Mouse (Mus musculus) limb, embryonic 11.5 days (tissue): ENCODE results near the gene Ssna1. TPM values are rescaled to one million over a fixed set of nuclear protein-coding genes. Genes with fewer than 3 reads are reported as not detected.
A peak's percentile ranks its signal among the peaks of the same experiment; 100 is the strongest.

Experiments
- ATAC-seq: fragments of 200-750 bp; cut with Nextera tagmentation; 2 replicates; pipeline ENCODE4 v1.8.0; 2017; ENCODE audit warnings: low read depth; ENCODE audit not compliant: insufficient number of reproducible peaks, low FRiP score, low TSS enrichment
- DNase-seq: peaks from one replicate; pipeline ENCODE4 v3.0.0-alpha.2; 2015; ENCODE audit warnings: low spot score
- H3K27ac ChIP-seq: fragments of 300-500 bp; sonication (generic); replicated peaks from 2 replicates; pipeline ENCODE4 v1.5.1; 2014; ENCODE audit warnings: low read depth, mild to moderate bottlenecking, low read length
- H3K27me3 ChIP-seq: fragments of 300-500 bp; sonication (generic); 2 replicates; pipeline ENCODE4 v1.6.1; 2014; ENCODE audit warnings: mild to moderate bottlenecking, low read length, mixed read lengths; ENCODE audit not compliant: control insufficient read depth, insufficient read depth
- H3K36me3 ChIP-seq: fragments of 300-500 bp; sonication (generic); 2 replicates; pipeline ENCODE4 v1.6.1; 2014; ENCODE audit warnings: mild to moderate bottlenecking, low read length, moderate library complexity, mixed read lengths; ENCODE audit not compliant: control insufficient read depth, insufficient read depth
- H3K4me1 ChIP-seq: fragments of 300-500 bp; sonication (generic); 2 replicates; pipeline ENCODE4 v1.6.1; 2014; ENCODE audit warnings: low read length, mixed read lengths; ENCODE audit not compliant: control insufficient read depth, insufficient read depth
- H3K4me2 ChIP-seq: fragments of 300-500 bp; sonication (generic); 2 replicates; pipeline ENCODE4 v1.6.1; 2014; ENCODE audit warnings: low read depth, mild to moderate bottlenecking, moderate library complexity; ENCODE audit not compliant: severe bottlenecking
- H3K4me3 ChIP-seq: fragments of 300-500 bp; sonication (generic); 2 replicates; pipeline ENCODE4 v1.5.1; 2014; ENCODE audit warnings: low read depth, low read length
- H3K9ac ChIP-seq: fragments of 300-500 bp; sonication (generic); 2 replicates; pipeline ENCODE4 v1.6.1; 2014; ENCODE audit warnings: mild to moderate bottlenecking, low read length
- H3K9me3 ChIP-seq: fragments of 300-500 bp; sonication (generic); 2 replicates; pipeline ENCODE4 v1.6.1; 2016; ENCODE audit warnings: low read length; ENCODE audit not compliant: control insufficient read depth
- WGBS: fragments of 180-500 bp; shearing (Covaris S2); extraction: QIAGEN DNeasy Blood & Tissue Kit; methylation state at CpG from one replicate; pipeline ENCODE4 v1.1.7; 2014; 5-methylcytosine and 5-hydroxymethylcytosine counted together
- polyA plus RNA-seq: library from polyadenylated mRNA; unstranded; fragments of >200 nt; fragmentation: Nextera tagmentation; extraction: Ambion mirVana; gene quantifications from 2 replicates; pipeline ENCODE4 v1.2.1, GENCODE M21; 2014

The Ssna1 gene
- polyA plus RNA-seq, 1 experiment from 2014 or later = 237 TPM

DNA sequence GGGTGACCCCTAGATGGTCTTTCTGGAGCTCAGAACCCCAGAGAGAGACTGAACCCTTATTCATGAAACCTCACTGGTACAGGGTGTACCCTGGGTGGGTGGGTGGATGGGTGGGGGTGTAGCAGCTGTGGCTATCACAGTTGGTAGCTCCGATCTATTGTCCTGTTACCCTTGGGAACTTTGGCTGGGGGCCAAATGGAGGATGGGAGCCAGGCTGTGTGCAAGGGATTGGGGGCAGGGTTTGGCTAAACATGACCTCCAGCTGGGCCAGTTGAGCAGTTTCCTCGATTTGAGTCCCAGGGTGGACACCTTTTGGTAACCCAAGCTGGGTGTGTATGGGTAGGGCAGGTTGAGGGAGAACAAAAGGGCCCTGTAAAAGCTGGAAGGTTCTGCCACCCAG is 5.5 kb downstream of the Ssna1 start:
- Histone ChIP-seq H3K4me1 (peaks cover 18% of the 10 kb centered on the region), H3K9me3 (no peaks in the 10 kb centered on the region), H3K9ac (no peak overlapping the region), H3K4me3 (no peak overlapping the region), H3K27me3 (peaks cover 19% of the 10 kb centered on the region), H3K36me3 (peaks cover 2% of the 10 kb centered on the region; the same call in 1 of the 2 replicates), H3K27ac (no peak overlapping the region), H3K4me2 (no peak overlapping the region)
- DNase-seq = no peak
- no peak for ATAC-seq
- 64% methylated on average over 2 of the region's 2 CpGs for WGBS

DNA sequence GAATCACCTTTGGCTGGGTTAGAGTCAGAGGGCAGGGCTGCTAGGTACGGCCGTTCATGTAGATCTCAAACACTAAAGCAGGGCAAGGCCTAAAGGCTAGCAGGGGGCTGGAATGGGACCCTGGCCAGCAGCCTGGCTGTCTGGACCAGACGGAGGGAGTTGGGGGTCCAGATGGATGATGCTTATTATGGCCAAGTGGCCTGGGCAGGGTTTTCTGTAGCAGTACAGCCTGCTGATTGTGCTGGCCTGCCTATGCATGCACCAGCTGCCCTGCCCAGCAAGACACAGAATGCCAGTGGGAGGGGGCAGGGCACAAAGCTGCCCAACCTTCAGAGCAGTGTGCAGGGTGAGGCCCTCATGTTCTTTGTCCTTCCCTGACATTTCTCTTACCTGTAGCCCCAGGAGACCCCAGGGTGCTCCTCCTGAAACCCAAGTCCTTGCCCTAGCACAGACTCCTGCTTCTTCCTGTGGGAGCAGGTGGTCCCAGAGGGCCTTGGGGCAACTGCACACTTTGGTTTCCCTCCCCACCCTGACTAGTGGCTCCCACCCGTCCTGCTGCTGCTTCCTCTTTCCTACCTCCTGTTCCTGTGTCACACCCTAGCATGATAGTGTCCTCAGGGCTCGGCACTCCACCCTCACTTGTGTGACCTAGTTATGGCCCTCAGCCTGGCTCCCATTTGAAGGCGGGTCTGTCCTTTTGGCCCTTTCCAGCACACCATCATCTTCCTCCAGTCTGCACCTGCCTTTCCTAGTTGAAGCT is 6.2 kb downstream of the Ssna1 start:
- Histone ChIP-seq H3K27me3 (peaks cover 19% of the 10 kb centered on the region), H3K9me3 (no peaks in the 10 kb centered on the region), H3K27ac (no peak overlapping the region), H3K9ac (0 out of 2 replicates have a peak overlapping the region, but pooled peaks have one; percentile 22), H3K4me1 (peaks cover 13% of the 10 kb centered on the region), H3K4me2 (no peak overlapping the region; the same call in 1 of the 2 replicates), H3K36me3 (peaks cover 2% of the 10 kb centered on the region; the same call in 1 of the 2 replicates), H3K4me3 (no peak overlapping the region)
- ATAC-seq = no peak
- DNase-seq = no peak
- 65% methylated on average over 6 of the region's 6 CpGs for WGBS

DNA sequence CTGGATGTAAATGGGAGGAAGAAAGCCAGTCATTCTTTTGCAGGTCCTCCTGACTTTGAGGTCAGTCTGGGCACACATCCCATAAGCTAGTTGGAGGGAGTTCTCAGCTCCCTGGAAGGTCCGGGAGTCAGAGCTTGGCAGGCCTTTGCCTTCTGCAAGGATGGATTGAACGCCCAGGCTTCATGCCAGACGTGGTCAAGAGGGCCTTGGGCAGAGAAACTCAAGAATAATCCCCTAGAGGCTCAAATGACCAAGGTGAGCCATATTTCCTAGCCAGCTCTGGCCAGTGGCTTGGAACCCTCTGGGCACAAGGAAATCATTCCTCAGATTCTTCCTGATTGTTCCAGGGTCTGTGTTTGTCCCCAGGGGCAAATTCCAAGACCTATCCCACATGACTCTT is 7.4 kb downstream of the Ssna1 start:
- Histone ChIP-seq H3K4me2 (no peak overlapping the region), H3K4me1 (peaks cover 9% of the 10 kb centered on the region), H3K9ac (no peak overlapping the region), H3K36me3 (peaks cover 2% of the 10 kb centered on the region; the same call in 1 of the 2 replicates), H3K27ac (no peak overlapping the region), H3K4me3 (no peak overlapping the region), H3K9me3 (no peaks in the 10 kb centered on the region), H3K27me3 (peaks cover 19% of the 10 kb centered on the region)
- ATAC-seq (no peak), DNase-seq (no peak)
- 75% methylated on average over 3 of the region's 3 CpGs for WGBS

DNA sequence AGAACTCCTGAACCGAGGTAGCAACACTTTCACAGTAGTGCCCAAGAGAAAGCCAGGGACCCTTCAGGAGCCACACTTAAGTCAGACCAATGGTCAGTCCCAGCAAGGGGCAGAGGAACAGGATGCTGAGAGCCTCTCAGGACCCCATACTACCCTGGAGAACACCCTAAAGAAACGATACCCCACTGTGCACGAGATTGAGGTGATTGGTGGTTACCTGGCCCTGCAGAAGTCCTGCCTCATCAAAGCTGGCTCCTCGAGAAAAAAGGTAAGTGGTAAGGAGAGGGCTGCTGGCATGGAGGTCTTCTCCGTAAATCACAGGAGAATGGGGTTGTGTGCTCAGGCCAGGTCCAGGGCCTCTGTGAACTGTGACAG is 8.0 kb downstream of the Ssna1 start:
- Histone ChIP-seq H3K27me3 (peaks cover 19% of the 10 kb centered on the region), H3K36me3 (peaks cover 2% of the 10 kb centered on the region; the same call in 1 of the 2 replicates), H3K4me1 (peaks cover 9% of the 10 kb centered on the region), H3K27ac (no peak overlapping the region), H3K9ac (no peak overlapping the region), H3K9me3 (no peaks in the 10 kb centered on the region), H3K4me2 (no peak overlapping the region), H3K4me3 (no peak overlapping the region)
- no peak for DNase-seq
- no peak for ATAC-seq
- 75% methylated on average over 5 of the region's 5 CpGs for WGBS

DNA sequence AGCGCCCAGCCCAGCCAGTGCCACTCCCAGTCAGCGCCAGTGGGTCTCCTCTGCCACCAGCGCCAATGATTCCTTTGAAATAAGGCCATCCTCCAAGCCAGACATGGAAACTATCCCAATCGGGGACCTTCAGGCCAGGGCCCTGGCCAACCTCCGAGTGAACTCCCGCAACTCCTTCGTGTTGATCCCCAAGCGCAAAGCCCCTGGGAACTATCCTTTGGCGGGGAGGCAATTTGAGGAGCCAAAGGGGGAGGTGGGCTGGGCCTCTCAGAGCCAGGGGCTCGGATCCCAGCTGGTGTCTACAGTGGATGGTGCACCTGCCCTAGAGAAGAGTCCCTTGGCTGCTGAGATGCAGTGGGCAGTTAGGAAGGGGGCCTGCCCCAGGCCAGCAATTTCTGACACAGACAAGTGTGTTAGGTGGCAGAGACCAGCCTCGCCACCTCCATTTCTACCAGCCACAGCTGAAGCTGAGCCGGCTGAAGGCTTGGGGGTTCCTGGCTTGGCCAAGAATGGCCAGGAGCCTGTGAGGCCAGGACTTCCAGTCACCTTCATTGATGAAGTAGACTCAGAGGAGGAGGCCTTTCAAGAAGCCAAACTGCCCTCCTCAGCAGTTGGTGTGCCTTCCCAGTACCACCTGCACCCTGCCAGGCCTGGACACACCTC is 8.5 kb downstream of the Ssna1 start:
- ATAC-seq (no peak), DNase-seq (no peak)
- WGBS = 21% methylated on average over 12 of the region's 12 CpGs
- H3K4me1 ChIP-seq = peaks cover 9% of the 10 kb centered on the region
- H3K27me3 ChIP-seq = peaks cover 19% of the 10 kb centered on the region
- no peak overlapping the region for H3K27ac ChIP-seq
- H3K4me2 ChIP-seq = peak overlapping the region; percentile 99
- no peaks in the 10 kb centered on the region; the same call in 1 of the 2 replicates for H3K36me3 ChIP-seq
- H3K4me3 ChIP-seq = peak overlapping the region; percentile 74
- H3K9me3 ChIP-seq = no peaks in the 10 kb centered on the region
- H3K9ac ChIP-seq = peak overlapping the region; percentile 58

DNA sequence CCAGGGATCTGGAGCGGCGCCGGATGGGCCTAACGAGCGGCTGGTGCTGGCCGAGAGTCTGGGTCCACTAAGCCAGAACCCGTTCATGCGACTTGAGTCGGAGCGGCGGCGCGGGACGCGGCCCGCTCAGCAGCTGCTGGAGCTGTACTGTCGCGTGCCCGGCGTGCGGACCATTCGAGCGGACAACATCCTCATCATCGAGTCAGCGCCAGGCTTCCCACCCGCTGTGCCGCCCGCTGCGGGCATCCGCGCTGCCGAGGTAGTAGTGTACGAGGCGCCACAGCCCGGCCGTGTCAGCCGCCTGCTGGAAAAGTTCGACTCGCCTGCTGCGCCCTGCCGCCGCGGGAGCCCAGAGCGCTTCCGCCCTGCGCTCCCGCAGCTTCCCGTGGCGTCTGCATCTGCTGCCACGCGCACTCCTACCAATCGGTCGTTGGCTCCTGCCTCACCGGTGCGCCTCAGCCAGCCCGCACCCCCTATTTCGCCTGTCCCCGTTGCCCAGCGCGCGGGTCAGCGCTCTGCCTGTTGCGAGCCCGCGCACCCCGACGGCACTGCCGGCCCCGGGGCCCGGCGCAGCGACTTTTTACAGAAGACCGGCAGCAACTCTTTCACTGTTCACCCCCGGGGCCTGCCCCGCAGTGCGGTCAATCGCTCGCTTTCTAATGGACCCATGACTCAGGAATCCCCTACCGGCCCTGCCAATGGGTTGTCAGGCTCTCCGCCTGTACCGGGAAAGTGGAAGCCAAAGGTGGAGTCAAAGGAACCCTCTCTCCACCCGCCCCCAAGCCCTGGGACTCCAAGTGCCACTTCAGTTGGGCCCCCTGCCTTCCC is 9.2 kb downstream of the Ssna1 start:
- H3K4me2 ChIP-seq = peak overlapping the region; percentile 99
- H3K9me3 ChIP-seq = no peaks in the 10 kb centered on the region
- H3K4me3 ChIP-seq = peak overlapping the region; percentile 74
- no peak overlapping the region for H3K27ac ChIP-seq
- H3K27me3 ChIP-seq = peaks cover 19% of the 10 kb centered on the region
- peak overlapping the region; percentile 58 for H3K9ac ChIP-seq
- peak; percentile 63 for DNase-seq
- ATAC-seq = peak; percentile 29; the same call in 1 of the 2 replicates
- H3K36me3 ChIP-seq = no peaks in the 10 kb centered on the region
- peaks cover 9% of the 10 kb centered on the region for H3K4me1 ChIP-seq
- under 1% methylated on average over 77 of the region's 82 CpGs for WGBS

DNA sequence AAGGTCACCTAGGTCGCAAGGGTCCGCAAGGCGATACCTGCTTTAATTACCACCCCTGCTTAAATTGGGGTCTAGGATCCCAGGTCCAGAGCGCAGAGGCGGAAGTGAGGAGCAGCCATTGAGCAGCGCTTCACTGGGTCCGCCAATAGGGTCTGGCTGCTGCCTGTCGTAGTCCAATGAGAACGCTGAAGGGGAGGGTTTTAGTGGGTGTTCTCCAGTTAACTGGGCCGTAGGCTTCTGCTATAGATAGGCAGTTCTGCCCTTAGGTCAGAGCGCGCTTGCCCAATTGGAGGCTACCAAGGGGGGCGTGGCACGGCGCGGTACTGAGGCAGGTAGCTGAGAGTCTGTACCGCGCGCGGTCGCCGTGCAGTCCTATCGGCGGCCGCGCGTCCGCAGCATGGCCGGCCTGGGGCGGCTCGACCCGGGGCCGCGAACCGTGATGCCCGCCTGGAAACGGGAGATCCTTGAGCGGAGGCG is 9.9 kb downstream of the Ssna1 start, which contains the start of gene Tprn:
Gene Tprn, plus strand, starts transcription at position 328 of the 477 bp plus-strand sequence.
- peaks cover 19% of the 10 kb centered on the region for H3K27me3 ChIP-seq
- ATAC-seq (peak; percentile 99), DNase-seq (peak; percentile 94)
- H3K4me3 ChIP-seq = peak within 1 kb of the TSS; percentile 74
- no peak within 1 kb of the TSS for H3K27ac ChIP-seq
- peak within 1 kb of the TSS; percentile 99 for H3K4me2 ChIP-seq
- H3K9ac ChIP-seq = peak within 1 kb of the TSS; percentile 58
- peaks cover 9% of the 10 kb centered on the region for H3K4me1 ChIP-seq
- under 1% methylated on average over 39 of the region's 39 CpGs for WGBS
- H3K36me3 ChIP-seq = no peaks in the 10 kb centered on the region
- no peaks in the 10 kb centered on the region for H3K9me3 ChIP-seq

DNA sequence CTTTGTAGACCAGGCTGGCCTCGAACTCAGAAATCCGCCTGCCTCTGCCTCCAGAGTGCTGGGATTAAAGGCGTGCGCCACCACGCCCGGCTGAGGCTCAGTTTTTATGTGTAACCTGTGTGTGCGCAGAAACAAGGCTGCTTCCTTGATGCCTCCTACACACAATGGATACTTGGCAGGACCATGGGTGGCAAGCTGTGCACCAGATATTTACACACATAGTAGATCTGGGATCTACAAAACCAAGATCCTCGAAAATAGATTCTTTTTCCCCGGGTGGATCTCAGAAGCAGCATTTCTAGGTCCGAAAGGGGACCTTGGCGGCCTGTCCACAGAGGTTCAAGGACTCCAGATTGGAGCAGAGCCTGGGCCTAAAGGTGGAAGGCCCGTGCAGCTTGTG is 10.4 kb downstream of the Ssna1 start:
- H3K4me2 ChIP-seq = peak overlapping the region; percentile 99
- no peak overlapping the region for H3K27ac ChIP-seq
- peaks cover 19% of the 10 kb centered on the region for H3K27me3 ChIP-seq
- ATAC-seq (no peak), DNase-seq (no peak)
- peaks cover 9% of the 10 kb centered on the region for H3K4me1 ChIP-seq
- peak overlapping the region; percentile 74 for H3K4me3 ChIP-seq
- H3K9me3 ChIP-seq = no peaks in the 10 kb centered on the region
- no peak overlapping the region for H3K9ac ChIP-seq
- H3K36me3 ChIP-seq = no peaks in the 10 kb centered on the region
- WGBS = 45% methylated on average over 11 of the region's 12 CpGs
